Mouse (Mus musculus) skeletal muscle tissue, adult 2 months (tissue): Measurements from ENCODE around the gene Fbxw4.

ENCODE experiments used
- DNase-seq: peaks from one replicate; pipeline ENCODE4 v3.0.0-alpha.2; 2012; ENCODE audit warnings: low read depth, low spot score

Fbxw4 gene

DNA sequence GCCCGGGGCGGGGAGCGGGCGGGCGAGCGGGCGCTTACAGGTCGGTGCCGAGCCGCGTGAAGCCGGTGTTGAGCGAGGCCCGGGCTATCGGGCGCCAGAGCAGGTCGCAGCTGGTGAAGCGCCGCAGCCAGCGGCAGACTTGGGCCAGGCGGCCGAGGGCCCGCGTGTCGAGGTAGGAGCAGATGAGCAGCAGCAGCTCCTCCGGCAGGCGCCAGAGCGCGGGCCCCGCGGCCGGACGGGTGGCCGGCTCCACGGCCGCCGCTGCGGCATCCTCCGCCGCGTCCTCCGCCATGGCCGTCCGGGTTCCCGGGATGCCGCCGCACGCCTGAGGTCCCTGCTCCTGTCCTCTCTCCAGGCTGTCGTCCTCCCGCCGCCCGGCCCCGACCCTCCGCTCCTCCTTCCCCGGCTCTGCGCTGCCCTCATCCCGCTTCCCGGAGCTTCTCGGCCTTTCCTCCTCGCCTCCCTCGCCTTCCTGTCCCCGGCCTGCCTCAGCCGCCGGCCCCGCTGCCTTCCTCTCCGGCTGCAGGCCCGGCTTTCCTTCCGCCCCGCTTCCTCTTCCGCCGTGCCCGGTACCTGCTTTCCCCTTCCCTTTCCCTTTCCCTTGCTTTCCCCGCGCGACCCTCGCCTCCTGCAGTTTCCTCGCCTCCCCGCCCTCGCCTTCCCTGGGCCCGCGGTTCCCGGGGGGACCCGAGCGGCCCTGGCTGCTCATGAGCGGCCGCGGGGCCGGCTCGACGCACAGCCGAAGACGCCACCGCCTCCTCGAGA lies at the start of gene Fbxw4:
Gene Fbxw4, minus strand, starts transcription at position 575 of the 765 bp plus-strand sequence.
- DNase-seq = no peak

DNA sequence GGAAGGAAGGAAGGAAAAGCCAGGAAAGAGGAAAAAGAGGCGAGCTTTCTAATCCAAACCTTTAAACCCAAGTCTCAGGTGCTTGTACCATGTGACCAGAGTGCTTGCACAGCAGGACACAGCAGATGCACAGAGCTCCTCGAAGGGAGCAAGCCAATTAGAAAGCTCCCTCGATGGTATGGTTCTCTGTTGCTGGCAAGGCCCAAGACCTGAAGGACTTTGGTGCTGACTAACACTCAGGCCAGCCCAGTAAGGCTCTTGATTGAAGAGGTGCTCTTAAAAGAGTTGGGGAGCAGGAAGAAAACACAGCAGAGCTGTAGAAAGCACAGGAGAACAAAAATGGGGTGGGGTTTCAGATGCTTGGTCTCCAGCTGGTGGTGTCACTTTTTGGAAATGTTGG lies 48.6 kb upstream of the Fbxw4 start:
- DNase-seq = no peak

DNA sequence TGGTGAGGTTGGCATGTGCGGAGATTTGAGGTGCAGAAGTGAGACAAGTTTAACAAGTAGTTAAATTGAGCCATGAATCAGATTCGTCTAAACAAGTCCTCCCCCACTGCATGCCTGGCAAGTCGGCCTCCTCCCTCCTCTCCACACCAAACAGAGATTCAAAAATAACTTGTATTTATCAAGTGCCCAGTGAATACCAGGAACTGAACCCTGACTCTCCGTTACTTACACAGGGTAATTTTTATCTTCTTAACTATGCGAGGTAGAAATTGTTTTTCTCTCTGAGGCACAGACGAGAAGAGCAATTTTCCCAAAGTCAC lies 36.1 kb upstream of the Fbxw4 start:
- DNase-seq = no peak

DNA sequence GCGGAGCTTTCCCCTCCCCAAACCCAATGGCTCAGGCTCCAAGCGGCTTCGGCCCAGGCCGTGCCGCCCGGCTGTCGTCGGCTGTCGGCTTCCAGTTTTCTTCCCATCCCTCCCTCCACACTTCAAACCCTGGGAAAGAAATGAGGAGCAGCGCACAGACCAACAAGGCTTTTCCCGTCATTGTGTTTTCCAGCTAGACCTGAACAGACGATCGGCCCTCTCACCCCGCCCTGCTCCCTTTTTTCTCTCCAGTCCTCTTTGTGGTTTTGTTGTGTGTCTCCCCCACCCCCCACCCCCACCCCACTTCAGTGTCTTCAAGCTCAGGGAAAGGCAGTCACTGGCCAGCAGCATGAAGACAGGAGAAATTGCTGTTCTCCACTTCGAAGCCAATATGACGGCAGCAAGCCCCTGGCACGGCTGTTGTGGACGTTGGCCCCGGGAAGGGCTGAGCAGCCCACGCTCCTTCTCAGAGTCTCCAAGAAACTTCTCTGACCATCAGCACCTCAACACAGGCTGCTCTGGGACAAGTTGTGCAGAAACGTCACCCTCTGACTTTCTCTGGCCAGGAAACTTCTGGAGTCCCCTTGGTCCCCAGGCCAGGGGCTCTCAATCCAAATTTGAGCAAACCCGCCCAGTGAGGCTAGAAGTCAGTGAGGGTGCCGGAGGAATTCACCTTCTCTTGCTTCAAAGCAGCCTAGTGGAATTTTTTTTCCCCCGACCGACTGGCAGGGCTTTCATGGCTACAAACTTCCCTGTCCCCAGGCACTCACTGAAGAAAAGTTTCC lies 35.6 kb upstream of the Fbxw4 start:
- no peak for DNase-seq

DNA sequence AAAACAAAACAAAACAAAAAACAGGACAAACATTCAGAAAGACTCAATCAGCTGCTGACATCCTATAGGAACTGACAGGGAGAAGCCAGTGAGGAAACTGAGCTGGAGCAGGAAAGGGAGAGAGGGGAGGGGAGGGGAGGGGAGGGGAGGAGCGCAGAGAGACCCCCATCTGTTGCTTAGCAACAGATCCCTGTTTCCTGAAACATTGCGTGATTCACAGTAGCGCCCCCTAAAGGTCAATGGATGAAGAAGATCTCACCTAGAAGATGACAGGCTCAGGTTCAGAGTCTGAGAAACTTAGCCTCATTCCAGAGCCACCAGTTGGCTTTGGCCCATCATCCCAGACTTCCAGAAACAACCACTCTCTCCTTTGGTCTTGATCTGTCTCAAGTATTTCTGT lies 33.9 kb upstream of the Fbxw4 start:
- DNase-seq = no peak

DNA sequence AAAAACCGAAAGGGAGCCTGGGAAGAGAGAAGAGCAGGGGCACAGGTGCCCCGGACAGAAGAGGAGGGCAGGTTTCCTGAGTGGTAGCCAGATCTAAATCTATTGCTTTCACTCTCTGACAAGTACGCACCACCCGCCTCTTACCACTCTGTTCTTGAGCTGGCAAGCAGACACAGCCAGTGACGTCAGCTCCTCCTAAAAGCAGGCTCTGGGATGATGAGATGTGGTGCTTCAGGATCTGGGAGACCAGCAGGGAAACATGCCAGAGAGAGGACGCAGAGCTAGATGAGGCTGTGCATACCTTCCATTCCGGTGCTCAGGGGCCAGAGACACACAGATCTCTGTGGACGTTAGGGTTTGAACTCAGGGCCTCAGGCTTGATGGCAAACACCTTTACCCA lies 32.1 kb upstream of the Fbxw4 start:
- no peak for DNase-seq

DNA sequence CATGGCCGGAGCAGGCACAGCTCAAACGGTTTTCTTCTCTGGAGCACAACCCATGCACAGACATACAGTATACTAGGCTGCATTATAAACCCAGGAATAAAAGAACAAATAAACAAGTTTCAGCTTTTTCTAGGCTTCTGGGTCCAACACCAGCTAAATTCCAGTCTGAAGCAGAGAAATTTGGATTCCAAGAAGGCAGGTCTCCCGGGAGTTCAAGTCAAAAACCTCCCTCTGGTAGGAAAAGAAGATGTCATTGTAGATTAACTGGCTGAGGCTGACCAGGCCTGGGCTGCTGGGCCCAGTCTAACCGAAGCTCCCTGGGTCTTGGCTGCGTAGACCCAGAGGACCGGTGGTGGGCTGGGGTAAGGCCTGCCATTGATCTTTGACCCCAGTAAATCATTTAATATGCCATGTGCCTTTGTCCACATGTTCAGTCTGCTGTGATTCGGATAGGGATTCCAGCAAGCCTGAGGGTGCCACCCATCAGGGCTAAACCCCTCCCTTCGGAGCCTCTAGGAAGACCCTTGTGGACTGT lies 31.0 kb upstream of the Fbxw4 start:
- no peak for DNase-seq

DNA sequence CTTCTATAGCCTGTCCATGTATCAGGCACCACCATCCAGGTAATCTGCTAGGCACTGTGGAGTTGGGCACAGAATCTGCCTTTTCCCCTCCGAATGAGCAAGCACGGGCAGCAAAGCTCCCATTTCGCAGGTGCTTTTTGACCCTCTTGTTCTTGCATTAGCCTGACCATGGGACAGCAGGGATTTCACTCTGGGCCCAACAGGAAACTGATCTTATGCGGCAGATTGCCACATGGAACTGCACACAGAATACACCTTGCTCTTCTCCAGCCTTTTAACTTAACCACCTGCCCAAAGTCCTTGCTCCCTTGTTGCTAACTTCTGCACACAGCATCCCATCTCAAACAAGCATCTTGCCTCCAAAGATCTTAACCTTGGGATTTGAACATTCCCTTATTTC lies 26.9 kb upstream of the Fbxw4 start:
- no peak for DNase-seq

DNA sequence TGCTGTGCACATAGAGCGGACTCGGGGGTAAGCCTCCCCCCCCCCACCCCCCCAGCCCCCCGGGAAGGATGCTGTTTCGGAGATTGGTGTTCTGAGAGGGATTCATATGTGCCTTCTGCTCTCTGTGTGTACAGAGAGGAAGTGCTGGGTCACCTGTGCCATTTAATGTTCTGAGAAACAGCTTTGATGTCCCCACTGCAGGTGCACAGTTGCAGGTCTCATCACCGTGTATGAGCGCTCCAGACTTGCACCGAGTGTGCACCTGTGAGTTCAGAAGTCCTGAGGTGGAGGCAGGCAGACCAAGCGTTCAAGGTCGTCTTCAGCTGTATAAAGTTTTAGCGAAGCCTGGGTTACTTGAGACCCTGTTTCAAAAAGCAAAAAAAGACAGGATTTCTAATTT lies 23.6 kb upstream of the Fbxw4 start:
- no peak for DNase-seq

DNA sequence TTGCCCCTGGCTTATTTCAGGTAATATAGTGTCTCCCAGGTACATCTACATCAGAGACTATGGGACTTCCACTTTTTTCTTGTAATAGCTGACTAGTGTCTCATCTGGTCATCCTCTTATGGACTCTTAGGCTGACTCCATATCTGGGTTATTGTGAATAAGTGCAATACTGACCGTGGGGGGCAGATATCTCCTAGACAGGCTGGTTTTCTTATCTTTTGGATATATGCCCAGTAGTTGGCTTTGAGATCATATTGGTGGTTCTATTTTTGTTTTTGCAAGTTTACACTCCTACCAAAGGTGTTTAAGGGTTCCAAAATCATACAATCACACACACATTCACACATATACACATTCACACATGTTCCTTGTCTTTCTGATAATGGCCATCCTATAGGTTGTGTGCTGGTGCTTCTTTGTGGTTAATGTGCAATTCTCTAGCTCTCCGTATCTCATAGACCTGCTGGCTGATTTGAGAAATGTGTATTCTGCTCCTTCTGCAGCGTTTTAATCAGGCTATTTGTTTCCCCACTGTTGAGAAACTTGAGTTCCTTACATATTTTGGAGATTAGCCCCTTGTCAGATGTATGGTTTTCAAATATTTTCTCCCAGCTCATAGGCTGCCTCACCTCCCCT lies 20.5 kb upstream of the Fbxw4 start:
- no peak for DNase-seq

DNA sequence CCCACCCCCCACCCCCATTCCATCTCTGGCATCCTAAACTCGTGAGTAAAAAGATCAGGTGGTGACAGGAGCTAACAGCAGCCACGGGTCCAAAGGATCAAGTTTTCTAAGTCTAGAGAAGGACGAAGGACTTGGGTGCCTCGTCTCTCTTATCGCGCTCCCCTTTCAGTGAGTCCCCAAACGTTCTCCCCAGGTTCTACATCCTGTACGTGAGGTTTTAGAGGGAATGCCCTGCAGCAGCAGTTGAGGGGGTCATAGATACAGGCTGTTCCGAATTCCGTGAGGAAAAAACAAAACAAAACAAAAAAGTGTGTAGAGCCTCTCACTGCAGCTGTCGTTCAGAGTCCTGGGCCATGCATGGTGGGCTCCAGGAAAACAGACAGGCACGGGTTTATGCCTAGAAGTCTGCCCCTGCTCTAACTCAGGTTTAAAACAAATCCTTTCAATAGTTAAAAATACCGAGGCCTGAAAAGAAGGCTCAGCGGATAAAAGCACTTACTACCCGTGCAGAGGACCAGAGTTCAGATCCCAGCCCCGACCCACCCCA lies 16.7 kb upstream of the Fbxw4 start:
- no peak for DNase-seq

DNA sequence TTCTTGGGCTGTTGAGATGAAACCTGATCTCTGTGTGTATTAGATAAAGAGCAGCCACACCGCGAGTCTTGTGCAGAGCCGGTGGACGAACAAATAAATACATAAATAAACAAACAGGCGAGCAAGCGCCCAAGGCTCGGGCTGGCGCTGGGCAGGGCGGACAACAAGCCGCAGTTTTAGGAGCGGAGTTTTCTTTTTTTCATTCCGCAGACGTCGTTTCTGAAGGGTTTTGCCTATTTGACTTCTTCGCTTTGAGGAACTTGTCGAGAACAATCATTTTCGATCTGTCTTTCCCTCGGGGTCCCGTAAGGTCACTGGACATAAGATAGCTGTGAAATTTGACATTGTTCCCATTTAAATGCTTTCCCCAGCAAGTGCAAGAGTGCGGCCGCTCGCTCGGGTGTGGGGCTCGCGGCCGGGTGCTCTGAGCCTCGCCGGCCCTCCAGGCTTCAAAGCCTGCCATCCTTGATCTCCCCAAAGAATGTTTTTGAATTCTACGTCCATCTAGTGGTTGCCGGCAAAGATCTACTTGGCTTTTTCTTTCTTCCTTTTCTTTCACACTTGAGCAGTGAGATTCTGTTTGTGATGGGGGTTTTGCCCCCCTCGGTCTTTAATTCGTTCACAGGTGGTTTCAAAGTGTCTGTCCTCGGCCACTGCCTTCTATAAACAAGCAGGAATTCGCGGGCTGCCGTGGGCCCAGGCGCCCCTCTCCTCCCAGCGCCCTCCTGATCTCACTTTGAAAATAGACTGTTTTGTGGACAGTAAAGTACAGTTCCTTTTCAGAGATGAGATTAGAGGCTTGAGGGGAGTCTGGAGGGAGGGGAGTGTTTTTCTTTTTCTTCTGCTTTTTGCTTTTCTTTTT lies 15.8 kb upstream of the Fbxw4 start:
- no peak for DNase-seq

DNA sequence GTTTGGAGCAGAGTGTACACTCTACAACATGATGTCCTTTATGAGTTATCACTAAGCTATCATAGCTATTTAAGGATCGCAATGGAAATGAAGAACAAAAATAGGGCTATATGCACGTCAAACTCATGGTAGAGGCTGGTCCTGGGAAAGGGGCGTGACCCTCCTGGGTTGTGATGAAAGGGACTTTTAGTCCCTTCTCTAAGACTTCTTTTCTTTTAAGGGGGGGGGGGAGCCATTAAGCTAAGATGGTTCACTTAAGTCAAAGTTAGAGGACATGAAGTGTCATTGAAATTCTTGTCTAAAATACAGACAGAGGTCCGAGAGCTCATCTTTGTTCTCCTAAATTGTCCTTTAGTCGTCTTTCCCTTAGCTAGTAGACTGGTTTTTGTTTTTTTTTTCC lies 15.1 kb upstream of the Fbxw4 start:
- no peak for DNase-seq

DNA sequence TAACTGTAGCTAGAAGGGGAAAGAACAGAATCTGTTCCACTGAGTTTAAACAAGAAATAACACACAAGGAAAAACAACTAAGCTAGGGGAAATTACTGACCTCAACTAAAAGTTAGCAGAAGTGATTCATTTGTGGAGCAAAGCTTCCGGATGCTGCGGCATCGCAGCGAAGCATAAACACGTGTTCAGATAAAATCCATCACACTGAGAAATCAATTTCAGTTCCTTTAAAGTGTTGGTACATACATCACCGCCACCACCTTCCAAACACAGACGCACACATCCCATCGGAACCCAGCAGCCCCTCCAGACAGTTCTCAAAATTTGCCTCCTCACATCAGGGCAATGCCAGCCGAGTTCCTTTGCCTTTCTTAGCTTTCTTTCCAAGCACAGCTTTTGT lies 12.9 kb upstream of the Fbxw4 start:
- no peak for DNase-seq

DNA sequence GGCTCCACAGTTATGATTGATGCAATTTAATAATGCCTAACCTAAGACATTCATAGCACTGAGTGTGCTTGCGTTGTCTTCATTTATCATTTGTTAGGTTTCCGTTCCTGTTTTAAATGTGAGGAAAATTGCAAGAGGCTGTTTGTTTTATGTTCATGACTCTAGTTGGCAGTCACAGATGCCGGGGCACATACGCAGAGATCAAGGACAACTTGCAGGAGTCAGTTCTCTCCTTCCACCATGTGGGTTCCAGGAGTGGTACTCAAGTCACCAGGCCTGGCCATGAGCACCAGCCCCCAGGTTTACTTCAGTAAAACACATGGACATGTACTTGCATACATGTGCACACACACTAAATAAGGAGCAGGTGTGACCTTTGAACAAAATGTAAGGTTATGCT lies 8.9 kb upstream of the Fbxw4 start:
- no peak for DNase-seq

DNA sequence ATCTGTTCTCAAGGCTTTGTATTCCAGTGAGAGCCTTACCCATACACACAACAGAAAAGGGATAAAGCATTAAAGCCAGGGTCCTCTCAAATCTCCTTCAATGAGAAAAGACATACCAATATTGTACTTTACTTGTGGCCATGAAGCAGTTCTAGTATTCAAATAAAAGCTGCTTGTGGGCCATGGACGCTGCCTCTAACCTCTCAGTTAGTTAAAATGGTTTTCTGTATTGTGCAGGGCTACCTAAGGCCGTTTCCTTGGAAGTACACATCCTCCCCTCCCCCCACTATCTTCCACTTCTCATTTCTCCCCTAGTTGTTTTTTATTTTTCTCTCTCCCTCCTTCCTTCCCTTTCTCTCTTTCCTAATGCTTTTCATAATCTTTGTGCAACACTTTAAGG lies 3.7 kb upstream of the Fbxw4 start:
- DNase-seq = no peak

DNA sequence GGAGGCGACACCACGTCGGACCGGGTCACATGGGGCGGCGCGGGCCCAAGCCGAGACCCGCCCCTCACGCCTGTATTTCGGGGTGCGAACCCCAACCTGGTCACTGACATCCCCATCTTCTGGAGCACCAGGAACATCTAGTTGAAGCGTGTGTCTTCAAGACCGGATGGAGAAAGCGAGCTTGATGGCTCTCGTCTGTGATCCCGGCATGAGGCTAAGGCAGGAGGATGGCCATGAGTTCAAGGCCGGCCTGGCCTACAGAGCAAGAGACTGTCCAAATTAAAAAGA lies 335 bp upstream of the Fbxw4 start:
- peak; percentile 45 for DNase-seq

DNA sequence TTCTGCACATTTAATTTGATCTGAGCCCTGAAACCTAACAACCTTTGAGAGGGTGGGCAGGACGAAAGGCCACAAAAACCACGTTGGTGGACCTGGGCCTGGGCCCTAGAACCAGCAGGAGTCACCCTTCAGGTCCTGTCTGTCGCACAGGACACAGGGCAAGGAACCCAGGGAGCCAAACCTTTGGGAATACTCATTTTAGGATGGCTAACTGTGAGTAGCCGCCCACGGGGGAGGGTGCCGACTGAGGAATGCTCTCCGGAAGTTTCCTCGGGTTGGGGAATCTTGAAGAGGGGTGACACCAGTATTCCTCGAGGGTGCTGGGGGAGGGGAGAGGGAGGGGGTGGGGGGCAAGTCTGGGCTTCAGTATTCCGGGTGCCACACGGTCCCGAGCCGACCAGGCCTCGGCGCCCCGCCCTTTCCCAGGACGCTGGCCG lies 793 bp downstream of the Fbxw4 start:
- no peak for DNase-seq

DNA sequence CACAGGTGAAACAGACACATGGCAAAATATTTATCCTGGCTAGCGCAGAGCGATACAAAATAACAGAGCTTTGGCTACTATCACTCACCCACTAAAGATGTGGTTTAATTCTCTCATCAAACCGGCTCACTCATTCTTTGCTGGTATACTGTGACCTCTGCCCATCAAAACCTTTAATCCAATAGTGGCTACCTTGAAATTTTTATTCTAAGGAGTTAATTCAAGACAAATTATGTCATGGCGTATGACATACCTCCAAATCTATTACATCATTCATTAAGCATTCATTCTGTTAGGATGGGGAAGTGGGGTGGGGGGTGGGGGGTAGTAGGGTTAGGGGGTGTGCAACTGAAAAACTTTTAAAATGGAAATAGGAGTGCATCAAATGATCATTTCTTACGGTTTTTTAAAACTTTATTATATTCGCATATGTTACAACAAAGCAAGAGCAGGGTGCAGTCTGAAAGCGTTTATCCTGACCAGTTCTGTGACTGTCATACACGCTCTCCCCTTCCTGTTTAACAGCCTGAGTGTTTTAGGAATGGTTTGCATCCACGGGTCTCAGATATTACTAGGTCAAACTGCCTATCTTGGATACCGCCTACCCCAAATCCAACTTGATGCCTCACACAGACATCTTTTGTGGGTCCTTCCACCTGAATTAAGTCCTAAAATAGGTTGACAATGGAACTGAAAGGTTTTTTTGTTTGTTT lies 1.4 kb downstream of the Fbxw4 start:
- no peak for DNase-seq

DNA sequence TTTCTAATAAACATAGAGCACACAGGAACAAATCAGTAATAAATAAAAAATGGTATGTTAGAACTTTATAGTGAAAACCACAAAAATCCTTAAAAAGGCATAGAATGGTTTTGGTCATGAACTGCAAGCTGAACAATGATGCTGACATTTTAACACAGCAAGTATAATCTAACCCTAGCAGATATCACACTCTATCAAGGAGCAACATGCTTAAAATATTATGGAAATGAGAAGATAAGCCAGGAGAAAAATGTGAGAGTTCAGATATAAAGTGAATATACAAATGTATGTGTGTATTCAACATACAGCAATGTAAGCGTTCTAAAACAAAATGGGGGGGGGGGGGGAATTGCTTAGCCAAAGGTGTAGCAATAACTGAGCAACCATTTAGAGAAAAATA lies 2.3 kb downstream of the Fbxw4 start:
- DNase-seq = no peak
